Mouse (Mus musculus) lung, postnatal 0 days (tissue): ENCODE results near the gene Dop1b. TPM values are rescaled to one million over a fixed set of nuclear protein-coding genes. Genes with fewer than 3 reads are reported as not detected.

Experiments
- ATAC-seq: fragments of 200-750 bp; cut with Nextera tagmentation; 2 replicates; pipeline ENCODE4 v1.8.0; 2017; ENCODE audit warnings: moderate library complexity
- DNase-seq: peaks from one replicate; pipeline ENCODE4 v3.0.0-alpha.2; 2016; ENCODE audit warnings: low spot score
- H3K27ac ChIP-seq: fragments of 300-500 bp; sonication (generic); 2 replicates; pipeline ENCODE4 v1.5.1; 2014; ENCODE audit warnings: antibody characterized with exemption, mild to moderate bottlenecking, low read length, mixed read lengths
- H3K27me3 ChIP-seq: fragments of 300-500 bp; sonication (generic); replicated peaks from 2 replicates; pipeline ENCODE4 v1.6.1; 2014; ENCODE audit warnings: low read length, mixed read lengths; ENCODE audit not compliant: insufficient read depth
- H3K36me3 ChIP-seq: fragments of 300-500 bp; sonication (generic); 2 replicates; pipeline ENCODE4 v1.6.1; 2014; ENCODE audit warnings: low read length, mixed read lengths; ENCODE audit not compliant: insufficient read depth
- H3K4me1 ChIP-seq: fragments of 300-500 bp; sonication (generic); 2 replicates; pipeline ENCODE4 v1.6.1; 2014; ENCODE audit warnings: antibody characterized with exemption, low read depth, low read length, mixed read lengths; ENCODE audit not compliant: insufficient read depth
- H3K4me2 ChIP-seq: fragments of 300-500 bp; sonication (generic); replicated peaks from 2 replicates; pipeline ENCODE4 v1.6.1; 2014; ENCODE audit warnings: low read depth, mild to moderate bottlenecking, low read length, moderate library complexity, mixed read lengths
- H3K4me3 ChIP-seq: fragments of 300-500 bp; sonication (generic); 2 replicates; pipeline ENCODE4 v1.5.1; 2014; ENCODE audit warnings: low read depth, low read length
- H3K9ac ChIP-seq: fragments of 300-500 bp; sonication (generic); replicated peaks from 2 replicates; pipeline ENCODE4 v1.6.1; 2014; ENCODE audit warnings: low read depth, mild to moderate bottlenecking
- H3K9me3 ChIP-seq: fragments of 300-500 bp; sonication (generic); 2 replicates; pipeline ENCODE4 v1.6.1; 2016; ENCODE audit warnings: low read length, mixed read lengths
- CTCF ChIP-seq: IDR thresholded peaks from 2 replicates; pipeline ENCODE4 v1.5.1; 2016; ENCODE audit warnings: antibody characterized with exemption, mild to moderate bottlenecking
- EP300 ChIP-seq: IDR thresholded peaks from 2 replicates; pipeline ENCODE4 v1.6.1; 2016; ENCODE audit warnings: antibody characterized with exemption, mild to moderate bottlenecking, control low read depth
- WGBS: fragments of 180-500 bp; shearing (Covaris S2); extraction: QIAGEN DNeasy Blood & Tissue Kit; methylation state at CpG from one replicate; pipeline ENCODE4 v1.1.7; 2014; 5-methylcytosine and 5-hydroxymethylcytosine counted together
- polyA plus RNA-seq: library from polyadenylated mRNA; unstranded; fragments of >200 nt; fragmentation: Nextera tagmentation; extraction: Ambion mirVana; gene quantifications from 2 replicates; pipeline ENCODE4 v1.2.1, GENCODE M21; 2015

The Dop1b gene
- polyA plus RNA-seq, 1 experiment from 2014 or later = 14.8 TPM

DNA sequence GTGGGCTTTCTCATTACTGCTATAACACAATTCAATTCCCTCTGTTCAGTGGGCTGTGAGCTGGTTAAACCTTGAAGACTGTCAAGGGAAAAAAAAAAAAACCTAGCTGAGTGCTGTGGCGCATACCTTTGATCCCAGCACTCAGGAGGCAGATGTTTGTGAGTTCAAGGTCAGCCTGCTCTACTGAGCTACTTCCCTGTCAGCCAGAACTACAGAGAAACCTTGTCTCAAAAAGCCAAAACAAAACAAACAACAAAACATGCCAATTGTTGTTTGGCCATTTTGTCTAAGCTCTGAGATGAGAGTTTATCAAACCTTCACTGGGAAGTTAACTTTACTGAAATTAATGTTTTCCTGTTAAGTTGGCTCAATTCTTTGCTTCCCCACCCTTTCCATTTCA is 2.5 kb upstream of the Dop1b start:
- Histone ChIP-seq H3K27me3 (no peaks in the 10 kb centered on the region), H3K4me1 (no peaks in the 10 kb centered on the region; the same call in 1 of the 2 replicates), H3K4me3 (no peak overlapping the region), H3K9me3 (no peaks in the 10 kb centered on the region), H3K27ac (no peak overlapping the region), H3K36me3 (no peaks in the 10 kb centered on the region), H3K9ac (no peak overlapping the region), H3K4me2 (no peak overlapping the region)
- ATAC-seq (no peak), DNase-seq (no peak)
- no peak for TF ChIP-seq CTCF
- TF ChIP-seq EP300 = no peak
- WGBS = 52% methylated on average over 1 of the region's 1 CpGs

DNA sequence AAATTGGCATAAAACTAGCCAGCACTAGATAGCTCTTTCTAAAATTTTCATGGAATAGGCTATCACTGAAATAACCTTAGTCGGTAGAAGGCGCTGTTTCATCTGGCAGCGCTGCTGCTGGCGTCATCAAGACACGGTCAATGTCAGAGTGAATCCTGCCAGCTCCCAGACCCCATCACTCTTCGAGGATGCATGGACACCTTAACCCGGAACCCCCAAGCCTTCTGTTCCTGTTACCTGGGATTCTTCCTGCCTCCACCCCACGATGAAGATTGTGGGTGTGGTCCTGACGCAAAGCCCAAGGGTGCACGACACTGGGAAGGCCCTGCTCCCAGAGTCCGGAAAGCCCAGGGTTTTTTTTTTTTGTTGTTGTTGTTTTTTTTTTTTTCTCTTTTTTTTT is 780 bp upstream of the Dop1b start:
- Histone ChIP-seq H3K9ac (no peak overlapping the region), H3K4me1 (peaks cover 4% of the 10 kb centered on the region; the same call in 1 of the 2 replicates), H3K36me3 (no peaks in the 10 kb centered on the region), H3K4me2 (peak overlapping the region; percentile 54), H3K27me3 (no peaks in the 10 kb centered on the region), H3K4me3 (peak overlapping the region; percentile 36), H3K27ac (peak overlapping the region; percentile 73), H3K9me3 (no peaks in the 10 kb centered on the region)
- peak; percentile 28 for ATAC-seq
- TF ChIP-seq EP300 (no peak), CTCF (peak; percentile 88)
- DNase-seq = peak; percentile 95
- WGBS = under 1% methylated on average over 11 of the region's 11 CpGs

DNA sequence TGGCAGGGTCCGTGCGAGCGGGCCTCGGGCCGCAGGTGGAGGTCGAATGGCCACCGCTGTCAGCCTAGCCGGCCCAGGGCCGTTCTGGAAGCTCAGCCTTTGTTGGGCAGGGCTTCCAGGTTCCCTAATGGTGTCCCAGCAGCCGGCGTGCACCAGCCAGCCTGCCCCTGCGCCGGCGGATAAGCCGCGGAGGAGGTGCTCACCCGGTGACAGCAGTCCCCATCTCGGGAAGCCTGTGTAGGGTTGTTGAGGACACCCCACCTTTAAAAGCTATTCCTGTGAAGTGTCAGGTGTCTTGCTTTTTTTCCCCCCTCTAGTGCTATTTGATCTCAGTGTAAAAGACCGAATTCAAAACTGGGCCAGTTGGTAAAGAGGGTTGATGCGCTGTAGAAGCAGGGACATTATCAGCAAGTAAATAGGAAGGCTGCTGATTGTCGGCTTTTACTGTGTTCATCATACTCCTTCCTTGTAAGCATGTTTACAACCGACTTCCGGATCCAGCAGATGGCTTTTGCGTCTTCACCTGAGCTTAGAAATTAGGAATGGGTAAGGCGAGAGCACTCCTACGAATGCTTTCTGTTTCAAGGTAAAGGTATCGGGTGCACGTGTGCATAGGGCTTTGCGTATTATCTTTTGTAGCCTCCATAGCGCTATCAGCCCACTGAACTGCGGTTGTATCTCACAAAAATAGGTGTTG is 633 bp downstream of the Dop1b start:
- peak overlapping the region; percentile 78 for H3K4me3 ChIP-seq
- H3K9me3 ChIP-seq = no peaks in the 10 kb centered on the region
- peak overlapping the region; percentile 76 for H3K27ac ChIP-seq
- peak; percentile 32 for DNase-seq
- no peaks in the 10 kb centered on the region for H3K27me3 ChIP-seq
- peaks cover 8% of the 10 kb centered on the region; the same call in 1 of the 2 replicates for H3K4me1 ChIP-seq
- peak; percentile 5 for ATAC-seq
- no peak for TF ChIP-seq CTCF
- no peak for TF ChIP-seq EP300
- H3K36me3 ChIP-seq = no peaks in the 10 kb centered on the region
- 7% methylated on average over 31 of the region's 31 CpGs for WGBS
- peak overlapping the region; percentile 88 for H3K4me2 ChIP-seq
- H3K9ac ChIP-seq = peak overlapping the region; percentile 64

DNA sequence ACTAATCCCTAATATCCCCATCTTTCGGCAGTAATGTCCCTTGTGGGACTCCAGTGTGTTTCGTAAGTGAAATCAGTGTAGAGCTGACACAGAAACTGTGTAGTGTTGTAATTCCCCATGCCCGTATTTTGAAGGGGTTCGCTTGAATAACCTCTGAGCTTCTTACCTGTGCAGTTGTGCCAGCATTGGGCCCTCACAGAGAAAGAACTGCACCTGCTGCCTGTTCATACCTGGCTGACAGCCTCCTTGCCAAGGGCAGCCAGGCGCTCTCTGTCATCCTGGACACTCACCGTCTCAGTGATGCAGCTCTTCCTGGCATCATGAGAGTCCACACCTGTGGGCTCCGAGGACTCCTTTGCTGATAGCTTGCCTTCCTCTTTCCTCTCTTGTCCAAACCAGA is 1.3 kb downstream of the Dop1b start:
- WGBS = 70% methylated on average over 7 of the region's 7 CpGs
- Histone ChIP-seq H3K9me3 (no peaks in the 10 kb centered on the region), H3K36me3 (no peaks in the 10 kb centered on the region), H3K4me3 (peak overlapping the region; percentile 78; the same call in 1 of the 2 replicates), H3K9ac (no peak overlapping the region), H3K27me3 (no peaks in the 10 kb centered on the region), H3K4me1 (peaks cover 8% of the 10 kb centered on the region; the same call in 1 of the 2 replicates), H3K27ac (no peak overlapping the region), H3K4me2 (peak overlapping the region; percentile 88)
- no peak for DNase-seq
- ATAC-seq = no peak
- TF ChIP-seq EP300 (no peak), CTCF (no peak)

DNA sequence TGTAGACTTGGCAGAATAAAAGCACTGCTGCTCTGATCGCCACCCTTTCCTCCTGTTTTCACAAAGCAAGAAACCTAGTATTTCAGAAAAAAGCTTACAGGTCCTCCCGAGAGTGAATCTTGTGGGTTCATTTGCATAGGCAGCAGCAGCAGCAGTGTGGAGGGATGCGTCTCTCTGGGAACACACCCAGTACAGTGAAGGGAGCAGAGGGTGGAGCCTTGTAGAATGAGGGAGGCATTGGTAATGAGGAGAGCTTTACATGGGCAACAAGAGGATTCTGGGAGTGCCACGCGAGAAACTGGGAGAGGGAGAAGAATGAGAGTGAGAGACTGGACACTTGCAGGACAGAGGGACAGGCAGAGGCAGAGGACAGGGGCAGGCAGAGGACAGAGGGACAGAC is 2.7 kb downstream of the Dop1b start:
- Histone ChIP-seq H3K9me3 (no peaks in the 10 kb centered on the region), H3K27me3 (no peaks in the 10 kb centered on the region), H3K4me2 (no peak overlapping the region), H3K9ac (no peak overlapping the region), H3K4me3 (no peak overlapping the region), H3K4me1 (peaks cover 8% of the 10 kb centered on the region; the same call in 1 of the 2 replicates), H3K27ac (no peak overlapping the region), H3K36me3 (no peaks in the 10 kb centered on the region)
- TF ChIP-seq EP300 (no peak), CTCF (no peak)
- WGBS = 27% methylated on average over 5 of the region's 5 CpGs
- DNase-seq (peak; percentile 60), ATAC-seq (no peak)

DNA sequence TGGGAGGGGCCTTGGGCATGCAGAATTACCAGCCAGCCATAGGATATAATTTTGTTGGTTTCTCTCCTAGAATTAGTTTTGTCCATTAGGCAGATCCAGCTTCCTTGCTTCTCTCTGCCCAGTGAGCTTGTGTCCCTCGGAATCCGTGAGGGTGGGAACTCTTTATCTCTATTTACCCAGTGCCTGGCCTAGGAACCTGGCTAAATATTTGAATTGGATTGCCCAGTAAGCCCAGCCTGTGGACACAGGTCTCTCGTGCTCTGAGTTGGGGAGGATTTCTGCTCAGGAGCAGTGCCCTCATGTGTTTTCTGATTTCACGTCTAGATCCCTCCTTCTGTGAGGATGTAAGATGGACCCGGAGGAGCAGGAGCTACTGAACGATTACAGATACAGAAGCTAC is 4.1 kb downstream of the Dop1b start:
- H3K9me3 ChIP-seq = no peaks in the 10 kb centered on the region
- ATAC-seq = no peak
- no peak for TF ChIP-seq EP300
- TF ChIP-seq CTCF = no peak
- H3K27ac ChIP-seq = peak overlapping the region; percentile 38; the same call in 1 of the 2 replicates
- no peak overlapping the region for H3K4me2 ChIP-seq
- 58% methylated on average over 6 of the region's 6 CpGs for WGBS
- peaks cover 8% of the 10 kb centered on the region; the same call in 1 of the 2 replicates for H3K4me1 ChIP-seq
- H3K9ac ChIP-seq = no peak overlapping the region
- H3K27me3 ChIP-seq = no peaks in the 10 kb centered on the region
- H3K36me3 ChIP-seq = no peaks in the 10 kb centered on the region
- no peak overlapping the region for H3K4me3 ChIP-seq
- DNase-seq = peak; percentile 26
